Mouse (Mus musculus): Measurements from ENCODE around the gene Ppp6r2. TPM values are rescaled to one million over a fixed set of nuclear protein-coding genes. Genes with fewer than 3 reads are reported as not detected.
A peak's percentile ranks its signal among the peaks of the same experiment; 100 is the strongest.

The Ppp6r2 gene
- polyA plus RNA-seq, 1 experiment = 54.0 TPM

DNA sequence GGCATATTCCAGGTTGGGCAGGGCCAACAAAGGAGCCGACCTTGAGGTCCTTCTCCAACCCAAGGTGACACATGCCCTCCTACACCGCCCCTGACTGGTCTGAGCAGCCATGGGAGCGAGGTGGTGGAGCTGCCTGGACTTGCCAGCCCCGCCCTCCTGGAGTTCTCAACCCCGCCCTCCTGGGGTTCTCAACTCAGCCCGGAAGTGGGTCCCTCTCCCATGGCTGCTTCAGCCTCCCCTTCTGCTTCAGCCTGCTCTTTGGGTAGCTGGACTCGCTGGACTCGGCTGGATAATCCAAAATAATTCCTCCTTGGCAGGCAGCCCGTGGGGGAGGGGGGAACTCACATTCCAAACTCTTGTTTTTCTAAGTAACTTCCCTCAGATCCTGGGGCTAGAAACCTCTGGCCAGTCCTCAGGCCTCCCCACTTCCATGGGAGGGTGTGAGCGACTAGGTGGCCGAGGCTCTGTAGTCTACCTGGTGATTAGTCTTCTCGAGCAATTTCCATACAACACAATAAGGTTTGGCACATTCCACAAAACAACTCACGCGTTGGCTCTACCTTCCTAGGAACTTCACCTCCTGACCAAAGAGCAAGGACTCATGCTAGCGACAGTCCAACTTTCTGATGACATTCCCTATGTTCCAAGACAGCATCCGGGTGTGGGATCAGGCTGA, 32.3 kb upstream of the Ppp6r2 start:
- Histone ChIP-seq H3K4me3 (replicated peaks; ENCODE audit: control insufficient read depth, low read depth, low read length) (peak overlapping the region; percentile 54), H3K27ac (ENCODE audit: control insufficient read depth, insufficient read depth, low read depth, low read length, poor library complexity) (peak overlapping the region; percentile 43), H3K4me1 (ENCODE audit: control insufficient read depth, insufficient read depth, low read length) (peaks cover 4% of the 10 kb centered on the region)
- TF ChIP-seq POLR2A (IDR thresholded peaks at IDR 0.05; ENCODE audit: borderline replicate concordance, control insufficient read depth, low read depth, low read length) (no peak), CTCF (IDR thresholded peaks at IDR 0.05; ENCODE audit: control insufficient read depth, insufficient read depth, low read length) (no peak)
- WGBS = 30% methylated on average over 16 of the region's 16 CpGs

DNA sequence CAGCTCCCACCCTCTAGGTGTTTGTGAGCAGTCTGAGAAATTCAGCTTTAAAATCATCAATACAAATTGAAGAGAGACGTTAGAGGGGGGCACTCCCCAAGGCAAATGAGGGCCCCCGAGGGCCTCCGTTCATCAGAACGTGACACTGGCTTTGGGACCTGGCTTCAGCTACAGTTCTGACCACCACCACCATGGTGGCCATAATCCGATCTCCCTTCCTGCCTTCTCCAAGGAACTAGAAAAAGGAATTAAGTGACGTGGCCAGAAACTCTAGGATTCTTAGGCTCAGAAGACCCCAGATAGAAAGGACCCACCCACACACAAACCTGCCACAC, 31.8 kb upstream of the Ppp6r2 start:
- H3K4me3 ChIP-seq (replicated peaks; ENCODE audit: control insufficient read depth, low read depth, low read length) = peak overlapping the region; percentile 54
- TF ChIP-seq POLR2A (IDR thresholded peaks at IDR 0.05; ENCODE audit: borderline replicate concordance, control insufficient read depth, low read depth, low read length) = no peak
- TF ChIP-seq CTCF (IDR thresholded peaks at IDR 0.05; ENCODE audit: control insufficient read depth, insufficient read depth, low read length) = no peak
- 39% methylated on average over 6 of the region's 6 CpGs for WGBS
- H3K27ac ChIP-seq (ENCODE audit: control insufficient read depth, insufficient read depth, low read depth, low read length, poor library complexity) = peak overlapping the region; percentile 43; the same call in 1 of the 2 replicates
- peaks cover 4% of the 10 kb centered on the region for H3K4me1 ChIP-seq (ENCODE audit: control insufficient read depth, insufficient read depth, low read length)

DNA sequence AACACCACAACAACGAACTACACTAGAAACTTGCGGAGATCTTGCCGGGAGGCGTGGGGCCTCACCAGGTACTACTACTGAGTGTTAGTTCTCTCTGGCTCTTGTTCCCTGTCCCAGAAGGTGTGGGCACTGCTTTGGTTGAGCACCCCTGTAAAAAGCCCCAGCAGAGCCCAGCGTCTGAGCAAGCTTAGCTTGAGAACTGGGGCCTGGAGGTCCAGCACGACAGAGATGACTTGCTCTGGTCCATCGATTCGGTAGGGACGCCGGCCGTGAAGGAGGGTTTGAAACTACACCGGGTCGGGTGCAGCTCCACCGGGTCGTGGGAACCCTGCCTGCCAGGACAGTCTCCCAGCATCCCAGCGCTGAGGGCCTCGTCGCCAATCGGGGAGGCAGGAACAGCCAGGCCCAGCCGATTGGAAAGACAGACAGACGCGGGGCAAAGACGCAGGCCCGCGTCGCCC, 31.2 kb upstream of the Ppp6r2 start:
- Histone ChIP-seq H3K4me1 (ENCODE audit: control insufficient read depth, insufficient read depth, low read length) (peaks cover 4% of the 10 kb centered on the region), H3K27ac (ENCODE audit: control insufficient read depth, insufficient read depth, low read depth, low read length, poor library complexity) (peak overlapping the region; percentile 30), H3K4me3 (replicated peaks; ENCODE audit: control insufficient read depth, low read depth, low read length) (peak overlapping the region; percentile 54)
- 6% methylated on average over 26 of the region's 26 CpGs for WGBS
- TF ChIP-seq CTCF (IDR thresholded peaks at IDR 0.05; ENCODE audit: control insufficient read depth, insufficient read depth, low read length) = no peak
- TF ChIP-seq POLR2A (IDR thresholded peaks at IDR 0.05; ENCODE audit: borderline replicate concordance, control insufficient read depth, low read depth, low read length) = no peak

DNA sequence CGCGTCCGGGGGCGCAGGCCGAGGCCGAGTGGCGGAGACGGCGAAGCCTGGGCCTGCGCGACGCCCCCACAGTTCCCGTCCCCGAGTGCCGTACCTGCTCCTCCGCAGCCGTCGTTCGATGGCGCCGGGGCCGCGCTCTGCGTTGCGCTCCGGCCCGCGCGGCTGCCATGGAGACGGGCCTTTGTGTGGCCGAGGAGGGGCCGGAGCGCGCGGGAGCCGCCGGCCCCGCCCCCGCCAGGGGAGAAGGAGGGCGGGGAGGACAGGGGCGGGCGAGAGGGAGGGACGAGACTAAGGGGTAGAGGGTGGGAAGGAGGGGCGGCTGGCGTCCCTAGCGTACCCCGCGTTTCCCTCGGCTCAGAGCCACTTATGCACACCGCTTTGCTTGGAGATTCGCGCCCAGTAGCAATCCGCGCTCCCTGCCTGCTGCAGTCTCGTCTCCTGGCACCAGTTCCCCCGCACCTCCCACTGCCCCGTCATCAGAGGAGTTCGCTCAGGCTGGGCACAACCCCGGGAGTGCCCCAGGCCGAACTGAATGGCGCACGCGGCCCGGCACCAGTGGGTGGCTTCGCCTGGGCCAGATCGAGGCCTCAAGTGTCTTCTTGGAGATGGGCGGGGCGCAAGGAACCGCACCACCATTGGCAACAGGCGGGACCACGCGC, 30.7 kb upstream of the Ppp6r2 start, which contains the start of gene Plxnb2:
Gene Plxnb2 (minus strand): TSS at position 218 of the 659 bp plus-strand sequence.
- peak within 1 kb of the TSS; percentile 49 for H3K27ac ChIP-seq (ENCODE audit: control insufficient read depth, insufficient read depth, low read depth, low read length, poor library complexity)
- TF ChIP-seq CTCF (IDR thresholded peaks at IDR 0.05; ENCODE audit: control insufficient read depth, insufficient read depth, low read length) (no peak), POLR2A (IDR thresholded peaks at IDR 0.05; ENCODE audit: borderline replicate concordance, control insufficient read depth, low read depth, low read length) (peak; percentile 30; the same call in 1 of the 2 replicates)
- whole genome bisulfite sequencing = 1% methylated on average over 66 of the region's 72 CpGs
- H3K4me1 ChIP-seq (ENCODE audit: control insufficient read depth, insufficient read depth, low read length) = peaks cover 4% of the 10 kb centered on the region
- H3K4me3 ChIP-seq (replicated peaks; ENCODE audit: control insufficient read depth, low read depth, low read length) = peak within 1 kb of the TSS; percentile 68

DNA sequence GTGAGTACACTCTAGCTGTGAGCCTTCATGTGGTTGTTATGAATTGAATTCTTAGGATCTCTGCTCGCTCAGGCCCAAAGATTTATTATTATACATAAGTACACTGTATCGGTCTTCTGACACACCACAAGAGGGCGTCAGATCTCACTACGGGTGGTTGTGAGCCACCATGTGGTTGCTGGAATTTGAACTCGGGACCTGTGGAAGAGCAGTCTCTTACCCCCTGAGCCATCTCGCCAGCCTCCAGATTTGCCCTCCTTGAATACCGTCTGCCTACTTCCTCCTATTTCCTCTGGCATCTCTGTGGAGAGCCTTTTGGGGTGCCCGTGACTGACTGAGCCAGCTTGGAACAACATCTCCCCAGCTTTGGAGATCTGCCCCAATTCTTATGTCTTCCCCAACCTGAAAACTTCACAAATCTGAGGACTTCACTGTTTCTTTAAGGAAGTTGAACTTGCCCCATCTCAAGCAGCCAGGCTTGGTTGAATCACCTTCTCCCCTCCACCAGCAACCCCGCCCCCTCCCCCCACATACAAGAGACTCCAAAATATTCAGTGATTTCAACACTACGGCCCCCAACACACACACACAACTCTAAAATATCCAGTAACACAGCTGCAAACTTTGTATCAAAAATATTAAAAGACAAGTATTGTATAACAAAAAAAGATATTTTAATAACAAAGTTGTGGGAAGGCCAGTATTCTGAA, 29.6 kb upstream of the Ppp6r2 start:
- Histone ChIP-seq H3K27ac (ENCODE audit: control insufficient read depth, insufficient read depth, low read depth, low read length, poor library complexity) (no peak overlapping the region), H3K4me1 (ENCODE audit: control insufficient read depth, insufficient read depth, low read length) (peaks cover 4% of the 10 kb centered on the region), H3K4me3 (replicated peaks; ENCODE audit: control insufficient read depth, low read depth, low read length) (no peak overlapping the region)
- 30% methylated on average over 10 of the region's 10 CpGs for WGBS
- no peak for TF ChIP-seq POLR2A (IDR thresholded peaks at IDR 0.05; ENCODE audit: borderline replicate concordance, control insufficient read depth, low read depth, low read length)
- no peak for TF ChIP-seq CTCF (IDR thresholded peaks at IDR 0.05; ENCODE audit: control insufficient read depth, insufficient read depth, low read length)

DNA sequence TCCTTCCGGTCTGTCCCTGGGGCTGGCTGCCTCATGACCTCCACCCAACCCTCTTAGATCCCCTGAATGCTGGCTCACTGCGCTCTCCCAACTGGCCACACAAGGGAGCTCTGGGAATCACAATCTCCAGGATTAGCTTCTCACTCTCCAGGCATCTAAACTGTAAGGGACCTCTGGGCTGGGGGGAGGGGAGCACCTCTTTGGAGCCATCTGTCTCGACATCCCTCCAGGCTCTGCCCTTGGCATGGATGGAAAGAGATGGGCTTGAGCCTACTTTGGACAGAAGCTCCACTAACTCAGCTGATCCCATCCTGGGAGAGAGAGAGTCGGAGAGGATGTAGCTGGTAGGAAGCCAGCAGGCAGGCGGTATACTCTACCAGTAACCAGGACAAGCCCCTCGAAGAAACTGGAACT, 29.0 kb upstream of the Ppp6r2 start:
- 41% methylated on average over 6 of the region's 6 CpGs for WGBS
- TF ChIP-seq POLR2A (IDR thresholded peaks at IDR 0.05; ENCODE audit: borderline replicate concordance, control insufficient read depth, low read depth, low read length) (no peak), CTCF (IDR thresholded peaks at IDR 0.05; ENCODE audit: control insufficient read depth, insufficient read depth, low read length) (no peak)
- Histone ChIP-seq H3K4me3 (replicated peaks; ENCODE audit: control insufficient read depth, low read depth, low read length) (no peak overlapping the region), H3K27ac (ENCODE audit: control insufficient read depth, insufficient read depth, low read depth, low read length, poor library complexity) (no peak overlapping the region), H3K4me1 (ENCODE audit: control insufficient read depth, insufficient read depth, low read length) (peaks cover 4% of the 10 kb centered on the region; the same call in 1 of the 2 replicates)

DNA sequence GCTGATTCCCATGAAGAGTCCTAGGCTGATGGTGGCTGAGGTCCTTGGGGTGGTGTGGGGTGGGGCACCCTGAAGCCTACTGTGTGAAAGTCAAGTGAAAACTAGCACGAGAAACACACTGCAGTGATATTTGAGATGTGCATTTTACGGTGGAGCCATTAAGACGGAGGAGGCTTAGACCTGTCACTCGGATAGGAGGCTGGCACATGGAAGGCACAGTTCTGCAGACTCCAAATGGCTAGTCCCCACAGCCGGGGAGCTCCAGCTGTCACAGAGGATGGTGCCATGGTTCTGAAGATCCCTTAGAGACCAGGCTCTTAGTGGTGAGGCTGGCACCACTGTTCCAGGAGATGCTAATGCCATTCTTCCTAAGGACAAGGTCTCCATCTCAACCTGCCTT, 28.5 kb upstream of the Ppp6r2 start:
- TF ChIP-seq POLR2A (IDR thresholded peaks at IDR 0.05; ENCODE audit: borderline replicate concordance, control insufficient read depth, low read depth, low read length) (no peak), CTCF (IDR thresholded peaks at IDR 0.05; ENCODE audit: control insufficient read depth, insufficient read depth, low read length) (no peak)
- WGBS = 76% methylated on average over 5 of the region's 5 CpGs
- H3K4me1 ChIP-seq (ENCODE audit: control insufficient read depth, insufficient read depth, low read length) = peaks cover 3% of the 10 kb centered on the region; the same call in 1 of the 2 replicates

More for the DNA sequence above, 28.5 kb upstream of the Ppp6r2 start:
- no peak overlapping the region for H3K4me3 ChIP-seq (replicated peaks; ENCODE audit: control insufficient read depth, low read depth, low read length)
- no peak overlapping the region for H3K27ac ChIP-seq (ENCODE audit: control insufficient read depth, insufficient read depth, low read depth, low read length, poor library complexity)
